ENCODE assay signal across 9 mouse cellular contexts in the genomic region with DNA sequence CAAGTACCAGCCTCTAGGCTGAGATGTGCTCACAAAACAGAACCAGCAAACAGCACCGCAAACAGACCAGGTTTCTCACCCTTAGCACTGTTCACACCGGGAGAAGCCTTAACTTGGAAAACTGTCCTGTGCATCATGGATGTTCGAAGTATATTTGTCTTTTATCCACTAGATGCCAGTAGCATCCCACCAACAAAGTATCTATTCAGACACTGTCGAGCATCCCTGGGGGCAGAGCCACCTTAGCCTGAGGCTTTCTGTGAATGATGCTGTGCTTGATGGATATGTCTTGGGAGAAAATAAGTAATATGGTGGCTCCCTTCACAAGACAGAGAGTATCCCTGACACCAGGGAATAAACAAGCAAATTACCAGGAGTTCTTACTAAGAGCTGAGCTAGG.
DNase-seq lines count a peak whose midpoint lies in the region; ATAC-seq and TF ChIP-seq lines count a peak whose summit lies in the region.
"Had no signal": no experiment of that assay in that cellular context is flagged by ENCODE, and none has a peak within 500 bp of the region (broad histone marks: within the 10 kb centered on the region; RNA-seq: fewer than 3 reads in every experiment).

No protein-coding gene starts in this region.

- no peaks in the 10 kb centered on the region for H3K36me3 ChIP-seq in forebrain, embryonic 13.5 days (ENCODE audit: poor library complexity, severe bottlenecking)
- H3K36me3 ChIP-seq in midbrain, embryonic 16.5 days (ENCODE audit: control insufficient read depth, insufficient read depth, low read length): peaks cover 6% of the 10 kb centered on the region
- H3K36me3 ChIP-seq: liver, embryonic 13.5 days had no signal

- H3K4me1 ChIP-seq in forebrain, embryonic 13.5 days: no peaks in the 10 kb centered on the region
- H3K4me1 ChIP-seq in midbrain, embryonic 16.5 days (ENCODE audit: control insufficient read depth, insufficient read depth, low read length): no peaks in the 10 kb centered on the region
- H3K4me1 ChIP-seq: liver, embryonic 13.5 days had no signal

- H3K4me2 ChIP-seq in forebrain, embryonic 13.5 days: no peak overlapping the region
- H3K4me2 ChIP-seq in midbrain, embryonic 16.5 days (ENCODE audit: low read length): no peak overlapping the region
- H3K4me2 ChIP-seq: liver, embryonic 13.5 days had no signal

- no peak for TF ChIP-seq POLR2A in brain, embryonic 14.5 days (IDR thresholded peaks at IDR 0.05; ENCODE audit: borderline replicate concordance, extremely low read depth, insufficient read depth, insufficient read length, poor library complexity, severe bottlenecking)

- 75% methylated on average over 4 of the region's 4 CpGs for WGBS in forebrain, embryonic 13.5 days
- WGBS in midbrain, embryonic 16.5 days: 65% methylated on average over 4 of the region's 4 CpGs

- peak; percentile 90 for ATAC-seq in forebrain, embryonic 13.5 days
- ATAC-seq in midbrain, embryonic 16.5 days: peak; percentile 91

- H3K9ac ChIP-seq in forebrain, embryonic 13.5 days: no peak overlapping the region
- no peak overlapping the region for H3K9ac ChIP-seq in midbrain, embryonic 16.5 days (ENCODE audit: low read depth, low read length)
- H3K9ac ChIP-seq: liver, embryonic 13.5 days had no signal

- peak; percentile 49; the same call in 1 of the 2 replicates for TF ChIP-seq CTCF in brain, embryonic 14.5 days (IDR thresholded peaks at IDR 0.05; ENCODE audit: borderline replicate concordance, extremely low read depth, insufficient read depth, insufficient read length)

- H3K9me3 ChIP-seq in forebrain, embryonic 13.5 days (replicated peaks): no peaks in the 10 kb centered on the region
- H3K9me3 ChIP-seq in midbrain, embryonic 16.5 days (replicated peaks; ENCODE audit: control insufficient read depth, low read length, poor library complexity, severe bottlenecking): no peaks in the 10 kb centered on the region
- H3K9me3 ChIP-seq: liver, embryonic 13.5 days had no signal

- no peak overlapping the region for H3K4me3 ChIP-seq in forebrain, embryonic 13.5 days
- H3K4me3 ChIP-seq in midbrain, embryonic 16.5 days (ENCODE audit: low read depth, low read length): no peak overlapping the region
- H3K4me3 ChIP-seq: liver, embryonic 13.5 days had no signal

- peak; percentile 54 for DNase-seq in layer of hippocampus, adult 11-12 months (ENCODE audit: low spot score)
- DNase-seq in layer of hippocampus, postnatal 36 days: no peak
- peak; percentile 78 for DNase-seq in brain, embryonic 14.5 days (ENCODE audit: low read depth)
- no peak for DNase-seq in gastrocnemius, postnatal 4 days (ENCODE audit: low spot score in 2 of 2)
- no peak for DNase-seq in right cerebral cortex, postnatal 14 days
- no peak for DNase-seq in thymus, postnatal 36 days
- DNase-seq: liver, embryonic 13.5 days had no signal

- no peaks in the 10 kb centered on the region for H3K27me3 ChIP-seq in forebrain, embryonic 13.5 days
- H3K27me3 ChIP-seq in midbrain, embryonic 16.5 days (ENCODE audit: control insufficient read depth, insufficient read depth, low read depth, low read length): no peaks in the 10 kb centered on the region
- H3K27me3 ChIP-seq: liver, embryonic 13.5 days had no signal

- H3K27ac ChIP-seq in forebrain, embryonic 13.5 days: no peak overlapping the region
- no peak overlapping the region for H3K27ac ChIP-seq in midbrain, embryonic 16.5 days (ENCODE audit: low read length)
- H3K27ac ChIP-seq: liver, embryonic 13.5 days had no signal

Comparison
In these comparisons a context has a peak if more than half of its experiments do, and no peak if none do; other contexts are left out.
1. DNase-seq: peak in layer of hippocampus, adult 11-12 months (single experiment) and brain, embryonic 14.5 days (single experiment); none in layer of hippocampus, postnatal 36 days (0 of 2), gastrocnemius, postnatal 4 days (0 of 2), right cerebral cortex, postnatal 14 days (single experiment) and thymus, postnatal 36 days (0 of 2).